In genomic region chr12:36150265-36150664, GRCm38 (mm10) we compare ENCODE assay signal across 14 mouse cellular contexts. TPM values are rescaled to one million over a fixed set of nuclear protein-coding genes. Genes with fewer than 3 reads are reported as not detected.
DNase-seq lines count a peak whose midpoint lies in the region; ATAC-seq and TF ChIP-seq lines count a peak whose summit lies in the region.
"Had no signal": no experiment of that assay in that cellular context is flagged by ENCODE, and none has a peak within 500 bp of the region (broad histone marks: within the 10 kb centered on the region; RNA-seq: fewer than 3 reads in every experiment).

No protein-coding gene starts in this region.

- no peak overlapping the region for H3K9ac ChIP-seq in liver, adult 2 months (ENCODE audit: low read depth, low read length)
- no peak overlapping the region for H3K9ac ChIP-seq in lung, postnatal 0 days (replicated peaks; ENCODE audit: low read depth)
- H3K9ac ChIP-seq: embryonic facial prominence, embryonic 15.5 days; limb, embryonic 13.5 days had no signal

- no peak for TF ChIP-seq POLR2A in liver, adult 2 months (IDR thresholded peaks at IDR 0.05; ENCODE audit: extremely low read depth, insufficient read depth, low read length)
- TF ChIP-seq POLR2A in thymus, adult 2 months (IDR thresholded peaks at IDR 0.05; ENCODE audit: control insufficient read depth, extremely low read depth, insufficient read depth, low read length, poor library complexity), result no peak

- 55% methylated on average over 2 of the region's 2 CpGs for WGBS in liver, adult 2 months
- WGBS in lung, postnatal 0 days, result 75% methylated on average over 2 of the region's 2 CpGs
- 95% methylated on average over 2 of the region's 2 CpGs for WGBS in thymus, adult 2 months

- peaks cover 4% of the 10 kb centered on the region for H3K4me1 ChIP-seq in liver, adult 2 months (ENCODE audit: control insufficient read depth, insufficient read depth, low read length)
- no peaks in the 10 kb centered on the region; the same call in 1 of the 2 replicates for H3K4me1 ChIP-seq in lung, postnatal 0 days (ENCODE audit: insufficient read depth, low read depth, low read length)
- peaks cover 6% of the 10 kb centered on the region for H3K4me1 ChIP-seq in thymus, adult 2 months (replicated peaks; ENCODE audit: control insufficient read depth, insufficient read depth, low read length)

- no peak overlapping the region for H3K4me3 ChIP-seq in liver, adult 2 months (ENCODE audit: insufficient read depth, low read depth, low read length)
- no peak overlapping the region for H3K4me3 ChIP-seq in lung, postnatal 0 days (ENCODE audit: low read depth, low read length)
- H3K4me3 ChIP-seq in thymus, adult 2 months (ENCODE audit: control insufficient read depth, insufficient read depth, low read length), result no peak overlapping the region
- H3K4me3 ChIP-seq: embryonic facial prominence, embryonic 15.5 days; limb, embryonic 13.5 days; myocyte had no signal

- H3K9me3 ChIP-seq in lung, postnatal 0 days (ENCODE audit: low read length), result no peaks in the 10 kb centered on the region

- H3K79me2 ChIP-seq in liver, adult 2 months (ENCODE audit: control insufficient read depth, insufficient read depth, low read length), result no peaks in the 10 kb centered on the region

- TF ChIP-seq EP300 in lung, postnatal 0 days (IDR thresholded peaks at IDR 0.05), result no peak

- ATAC-seq in cerebellum, adult (ENCODE audit: insufficient number of reproducible peaks, low FRiP score, low TSS enrichment), result peak; percentile 91
- ATAC-seq in lung, postnatal 0 days, result no peak

- H3K36me3 ChIP-seq in liver, adult 2 months (ENCODE audit: control insufficient read depth, insufficient read depth, low read length), result no peaks in the 10 kb centered on the region
- H3K36me3 ChIP-seq in lung, postnatal 0 days (ENCODE audit: insufficient read depth, low read length), result no peaks in the 10 kb centered on the region
- no peaks in the 10 kb centered on the region for H3K36me3 ChIP-seq in thymus, adult 2 months (ENCODE audit: control insufficient read depth, insufficient read depth, low read length)
- H3K36me3 ChIP-seq: embryonic facial prominence, embryonic 15.5 days had no signal

- no peak overlapping the region for H3K27ac ChIP-seq in liver, adult 2 months (replicated peaks; ENCODE audit: insufficient read depth, low read depth, low read length)
- no peak overlapping the region for H3K27ac ChIP-seq in lung, postnatal 0 days (ENCODE audit: low read length)
- no peak overlapping the region for H3K27ac ChIP-seq in thymus, adult 2 months (ENCODE audit: control insufficient read depth, insufficient read depth, low read length)
- H3K27ac ChIP-seq: embryonic facial prominence, embryonic 15.5 days; limb, embryonic 13.5 days had no signal

- TF ChIP-seq CTCF in liver, adult 2 months (IDR thresholded peaks at IDR 0.05; ENCODE audit: low read depth, low read length), result no peak
- TF ChIP-seq CTCF in lung, postnatal 0 days (IDR thresholded peaks at IDR 0.05), result no peak
- TF ChIP-seq CTCF in thymus, adult 2 months (IDR thresholded peaks at IDR 0.05; ENCODE audit: borderline replicate concordance, control insufficient read depth, extremely low read depth, insufficient read depth, low read length, poor library complexity), result no peak

- H3K27me3 ChIP-seq in liver, adult 2 months (ENCODE audit: control insufficient read depth, insufficient read depth, low read length), result no peaks in the 10 kb centered on the region
- H3K27me3 ChIP-seq in lung, postnatal 0 days (replicated peaks; ENCODE audit: insufficient read depth, low read length), result no peaks in the 10 kb centered on the region
- no peaks in the 10 kb centered on the region for H3K27me3 ChIP-seq in thymus, adult 2 months (ENCODE audit: control insufficient read depth, insufficient read depth, low read length)
- H3K27me3 ChIP-seq: embryonic facial prominence, embryonic 15.5 days; limb, embryonic 13.5 days had no signal

- H3K4me2 ChIP-seq in lung, postnatal 0 days (replicated peaks; ENCODE audit: low read depth, low read length), result no peak overlapping the region
- H3K4me2 ChIP-seq: embryonic facial prominence, embryonic 15.5 days; limb, embryonic 13.5 days had no signal

- no peak for DNase-seq in cerebellum, postnatal 4 days (ENCODE audit: low spot score in 2 of 2)
- DNase-seq in liver, adult 2 months (ENCODE audit: extremely low read depth, low read depth, low spot score), result peak; percentile 55
- DNase-seq in liver, result no peak
- DNase-seq in heart, adult 8-10 months (ENCODE audit: low spot score), result peak; percentile 65
- peak; percentile 19 for DNase-seq in skeletal muscle tissue, adult 2 months (ENCODE audit: low read depth, low spot score)
- DNase-seq in lung, postnatal 0 days (ENCODE audit: low spot score), result no peak
- no peak for DNase-seq in thymus, adult 2 months
- DNase-seq: adrenal gland, postnatal 25 days; kidney, postnatal 14 days; lung, adult 2 months had no signal

RNA-seq across cellular contexts. Expression of gene Ankmy2, which starts 6.6 kb away (rescaled TPM):
- total RNA-seq in liver, adult 2 months (2014; rRNA removed), result 6.5 and 7.9 TPM in 2 replicates
- 2.6 and 3.4 TPM in 2 replicates for polyA plus RNA-seq in liver, adult 2 months (2012; rRNA removed)
- 10 to 100 TPM; 11.7 to 17.0 (median 14.3) TPM for total RNA-seq in heart, adult 8-10 months (2022)
- polyA plus RNA-seq in lung, postnatal 0 days (2015; fragmentation: Nextera tagmentation; extraction: Ambion mirVana), result 21.4 and 24.1 TPM in 2 replicates
- 7.4 and 7.6 TPM in 2 replicates for polyA plus RNA-seq in thymus, adult 2 months (2012; rRNA removed)

RNA-seq across cellular contexts. Expression of gene Bzw2, which starts 7.6 kb away (rescaled TPM):
- total RNA-seq in liver, adult 2 months (2014; rRNA removed), result 7.5 and 8.5 TPM in 2 replicates
- 2.4 and 2.5 TPM in 2 replicates for polyA plus RNA-seq in liver, adult 2 months (2012; rRNA removed)
- 100 to 1,000 TPM; 179 to 216 (median 198) TPM for total RNA-seq in heart, adult 8-10 months (2022)
- polyA plus RNA-seq in lung, postnatal 0 days (2015; fragmentation: Nextera tagmentation; extraction: Ambion mirVana), result 43.4 and 44.2 TPM in 2 replicates
- polyA plus RNA-seq in thymus, adult 2 months (2012; rRNA removed), result 34.0 and 36.7 TPM in 2 replicates

Comparison
In these comparisons a context has a peak if more than half of its experiments do, and no peak if none do; other contexts are left out.
1. DNase-seq: peak in liver, adult 2 months (single experiment), heart, adult 8-10 months (single experiment) and skeletal muscle tissue, adult 2 months (single experiment); none in cerebellum, postnatal 4 days (0 of 2), liver (single experiment), lung, postnatal 0 days (single experiment) and thymus, adult 2 months (single experiment).
2. RNA of gene Bzw2, which starts 7.6 kb away (polyA plus RNA-seq): 43.4 to 44.2 TPM in lung, postnatal 0 days and 34.0 to 36.7 TPM in thymus, adult 2 months; 2.4 to 2.5 TPM in liver, adult 2 months; every median in the first group is over 10 times any median in the second.